Mouse (Mus musculus): ENCODE data around the gene Tmem130. TPM values are rescaled to one million over a fixed set of nuclear protein-coding genes. Genes with fewer than 3 reads are reported as not detected.

The Tmem130 gene
- polyA plus RNA-seq, 1 experiment: 0.06 TPM

DNA sequence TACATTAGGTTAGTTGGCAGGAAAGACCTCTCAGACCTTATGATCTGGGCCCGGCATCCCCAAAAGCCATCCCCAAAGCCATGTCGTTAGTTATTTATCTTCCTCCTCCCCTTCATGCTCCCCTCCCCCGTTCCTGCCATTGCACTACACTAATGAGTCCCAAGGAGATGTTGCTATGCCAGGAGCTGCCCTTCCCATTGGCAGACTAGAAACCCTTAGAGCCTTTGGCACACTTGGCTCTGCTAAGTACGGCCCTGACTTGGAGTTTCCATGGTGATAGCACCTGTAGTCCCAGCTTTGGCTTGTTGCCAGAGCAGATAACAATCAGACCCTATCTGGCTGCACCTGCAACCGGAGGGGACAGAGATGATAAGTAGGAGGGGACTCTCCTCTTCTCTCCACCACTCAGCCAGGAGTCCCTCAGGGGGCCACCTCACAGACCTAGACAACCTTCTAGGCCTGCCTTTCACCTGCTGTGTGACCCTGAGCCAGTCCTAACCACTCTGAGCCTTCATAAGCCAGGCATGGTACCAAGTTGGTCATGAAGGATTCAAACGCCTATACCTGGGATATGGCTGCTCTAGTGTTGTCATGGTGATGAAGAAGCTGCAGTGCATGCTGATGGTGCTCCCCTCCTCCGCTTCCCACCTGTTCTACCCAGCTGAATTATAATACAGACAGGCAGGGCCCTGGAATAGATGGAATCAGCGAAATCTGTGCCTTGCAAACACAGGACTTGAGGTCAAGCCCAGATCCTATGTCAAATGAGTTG is 66.1 kb downstream of the Tmem130 start:
- H3K4me3 ChIP-seq: no peak overlapping the region
- TF ChIP-seq CEBPB (IDR thresholded peaks at IDR 0.05; ENCODE audit: insufficient read depth, poor library complexity, severe bottlenecking): no peak
- no peak for TF ChIP-seq MYOG (IDR thresholded peaks at IDR 0.05; ENCODE audit: control insufficient read depth in 1 of 3, insufficient read depth in 1 of 3, insufficient read length in 2 of 3, low read depth in 2 of 3)
- TF ChIP-seq USF1 (IDR thresholded peaks at IDR 0.05; ENCODE audit: low read depth): no peak
- no peak for TF ChIP-seq E2F4 (IDR thresholded peaks at IDR 0.05; ENCODE audit: insufficient read depth)
- no peak for TF ChIP-seq MAX (IDR thresholded peaks at IDR 0.05; ENCODE audit: low read depth)
- TF ChIP-seq MYOD1 (IDR thresholded peaks at IDR 0.05; ENCODE audit: control insufficient read depth in 1 of 3, insufficient read length in 2 of 3, low read depth in 2 of 3): no peak
- no peak for TF ChIP-seq TCF3 (IDR thresholded peaks at IDR 0.05; ENCODE audit: insufficient read length, low read depth)
- TF ChIP-seq POLR2A (IDR thresholded peaks at IDR 0.05; ENCODE audit: insufficient read length, low read depth): no peak
- TF ChIP-seq SRF (IDR thresholded peaks at IDR 0.05; ENCODE audit: control insufficient read depth, insufficient read length, low read depth): no peak
- TF ChIP-seq POLR2AphosphoS2 (IDR thresholded peaks at IDR 0.05; ENCODE audit: insufficient read length, low read depth): no peak
- no peak for TF ChIP-seq REST (IDR thresholded peaks at IDR 0.05; ENCODE audit: insufficient read depth, insufficient read length)
- no peak for TF ChIP-seq TCF12 (IDR thresholded peaks at IDR 0.05; ENCODE audit: insufficient read depth, poor library complexity, severe bottlenecking)
- H3K36me3 ChIP-seq (ENCODE audit: control insufficient read depth, insufficient read depth): no peaks in the 10 kb centered on the region
- H3K79me2 ChIP-seq (ENCODE audit: control insufficient read depth, insufficient read depth): no peaks in the 10 kb centered on the region
- peaks cover 7% of the 10 kb centered on the region for H3K27me3 ChIP-seq (ENCODE audit: control insufficient read depth, insufficient read depth, insufficient read length)
- no peak overlapping the region for H3ac ChIP-seq (ENCODE audit: control insufficient read depth, insufficient read length)
- H3K4me2 ChIP-seq (ENCODE audit: low read depth): no peak overlapping the region

DNA sequence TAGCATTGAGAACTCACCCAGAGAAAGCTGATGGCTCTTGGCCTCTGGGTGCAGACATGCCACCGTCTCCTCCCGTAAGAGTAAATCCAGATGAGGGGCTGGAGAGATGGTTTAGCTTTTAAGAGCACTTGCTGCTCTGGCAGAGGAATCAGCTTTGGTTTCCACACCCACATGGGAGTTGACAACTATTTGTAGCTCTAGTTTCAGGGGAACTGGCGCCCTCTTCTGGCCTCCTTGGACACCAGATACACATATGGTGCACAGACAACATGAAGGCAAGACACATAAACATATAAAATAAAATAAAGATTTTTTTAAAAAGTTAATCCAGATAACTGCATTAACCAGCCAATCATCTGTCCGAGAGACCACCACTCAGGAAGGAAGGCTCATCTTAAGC is 67.5 kb downstream of the Tmem130 start:
- Histone ChIP-seq H3K27me3 (ENCODE audit: control insufficient read depth, insufficient read depth, insufficient read length) (peaks cover 7% of the 10 kb centered on the region), H3K36me3 (ENCODE audit: control insufficient read depth, insufficient read depth) (no peaks in the 10 kb centered on the region)

DNA sequence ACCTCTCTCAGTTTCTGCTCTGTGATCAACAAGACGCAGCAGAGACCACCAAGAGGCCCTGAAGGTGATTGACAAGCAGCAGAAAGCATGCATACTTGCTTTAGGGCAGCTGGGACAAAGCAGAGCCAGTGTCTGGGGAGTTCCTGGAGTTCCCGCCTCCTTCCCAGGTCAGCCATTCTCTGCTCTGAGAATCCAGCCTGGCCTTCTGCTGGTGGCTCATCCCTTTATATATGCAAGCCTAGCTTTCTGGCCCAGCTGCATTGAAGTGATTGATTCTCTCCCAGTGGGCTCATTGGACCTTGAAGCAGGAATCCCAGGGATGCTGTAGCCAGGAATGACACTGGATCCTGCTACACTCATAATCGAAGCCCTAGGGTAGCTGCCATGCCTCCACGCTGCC is 70.2 kb downstream of the Tmem130 start:
- no peak overlapping the region for H3K4me3 ChIP-seq

More for the DNA sequence above, 67.5 kb downstream of the Tmem130 start:
- TF ChIP-seq MYOD1 (IDR thresholded peaks at IDR 0.05; ENCODE audit: control insufficient read depth in 1 of 3, insufficient read length in 2 of 3, low read depth in 2 of 3) (no peak), MYOG (IDR thresholded peaks at IDR 0.05; ENCODE audit: control insufficient read depth in 1 of 3, insufficient read depth in 1 of 3, insufficient read length in 2 of 3, low read depth in 2 of 3) (no peak), MAX (IDR thresholded peaks at IDR 0.05; ENCODE audit: low read depth) (no peak)
- Histone ChIP-seq H3K4me2 (ENCODE audit: low read depth) (no peak overlapping the region), H3K4me3 (no peak overlapping the region), H3K79me2 (ENCODE audit: control insufficient read depth, insufficient read depth) (no peaks in the 10 kb centered on the region), H3ac (ENCODE audit: control insufficient read depth, insufficient read length) (no peak overlapping the region)

DNA sequence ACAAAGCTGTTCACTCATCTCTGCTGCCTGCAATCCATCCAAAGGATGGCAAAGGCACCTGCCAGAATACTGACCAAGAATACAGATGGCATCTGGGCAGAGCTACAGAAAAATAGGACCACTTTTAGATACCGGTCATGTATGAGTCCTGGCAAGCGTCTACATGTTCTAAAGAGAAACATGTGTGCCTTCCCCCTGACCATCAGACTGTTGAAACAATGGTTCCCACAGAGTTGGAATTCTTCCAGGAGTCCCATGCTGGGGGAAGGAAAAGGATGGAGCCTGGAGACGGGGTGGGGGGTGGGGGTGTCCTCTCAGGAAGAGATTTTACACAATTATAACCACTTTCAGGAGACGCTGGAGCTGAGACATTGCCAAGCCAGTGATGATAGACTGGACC is 73.2 kb downstream of the Tmem130 start:
- H3K36me3 ChIP-seq (ENCODE audit: control insufficient read depth, insufficient read depth): no peaks in the 10 kb centered on the region
- TF ChIP-seq SRF (IDR thresholded peaks at IDR 0.05; ENCODE audit: control insufficient read depth, insufficient read length, low read depth) (no peak), TCF3 (IDR thresholded peaks at IDR 0.05; ENCODE audit: insufficient read length, low read depth) (no peak), POLR2AphosphoS2 (IDR thresholded peaks at IDR 0.05; ENCODE audit: insufficient read length, low read depth) (no peak)
- H3K27me3 ChIP-seq (ENCODE audit: control insufficient read depth, insufficient read depth, insufficient read length): peaks cover 18% of the 10 kb centered on the region
- no peaks in the 10 kb centered on the region for H3K79me2 ChIP-seq (ENCODE audit: control insufficient read depth, insufficient read depth)
- no peak overlapping the region for H3K4me3 ChIP-seq
- H3ac ChIP-seq (ENCODE audit: control insufficient read depth, insufficient read length): no peak overlapping the region
- no peak overlapping the region for H3K4me2 ChIP-seq (ENCODE audit: low read depth)

More for the DNA sequence above, 70.2 kb downstream of the Tmem130 start:
- H3K36me3 ChIP-seq (ENCODE audit: control insufficient read depth, insufficient read depth): no peaks in the 10 kb centered on the region
- TF ChIP-seq REST (IDR thresholded peaks at IDR 0.05; ENCODE audit: insufficient read depth, insufficient read length) (no peak), TCF3 (IDR thresholded peaks at IDR 0.05; ENCODE audit: insufficient read length, low read depth) (no peak), MYOG (IDR thresholded peaks at IDR 0.05; ENCODE audit: control insufficient read depth in 1 of 3, insufficient read depth in 1 of 3, insufficient read length in 2 of 3, low read depth in 2 of 3) (no peak), MAX (IDR thresholded peaks at IDR 0.05; ENCODE audit: low read depth) (no peak), MYOD1 (IDR thresholded peaks at IDR 0.05; ENCODE audit: control insufficient read depth in 1 of 3, insufficient read length in 2 of 3, low read depth in 2 of 3) (no peak), E2F4 (IDR thresholded peaks at IDR 0.05; ENCODE audit: insufficient read depth) (no peak), CEBPB (IDR thresholded peaks at IDR 0.05; ENCODE audit: insufficient read depth, poor library complexity, severe bottlenecking) (no peak), POLR2AphosphoS2 (IDR thresholded peaks at IDR 0.05; ENCODE audit: insufficient read length, low read depth) (no peak), SRF (IDR thresholded peaks at IDR 0.05; ENCODE audit: control insufficient read depth, insufficient read length, low read depth) (no peak), POLR2A (IDR thresholded peaks at IDR 0.05; ENCODE audit: insufficient read length, low read depth) (no peak), USF1 (IDR thresholded peaks at IDR 0.05; ENCODE audit: low read depth) (no peak)
- H3K79me2 ChIP-seq (ENCODE audit: control insufficient read depth, insufficient read depth): no peaks in the 10 kb centered on the region
- no peak overlapping the region for H3ac ChIP-seq (ENCODE audit: control insufficient read depth, insufficient read length)
- H3K4me2 ChIP-seq (ENCODE audit: low read depth): no peak overlapping the region
- H3K27me3 ChIP-seq (ENCODE audit: control insufficient read depth, insufficient read depth, insufficient read length): peaks cover 10% of the 10 kb centered on the region

Other genes with a start within 250 kb of the Tmem130 start
- gene Nptx2, start 215.9 kb downstream of the Tmem130 start, polyA plus RNA-seq (2012; fragmentation: generic; extraction: Trizol): not detected
- 40.2 TPM for gene Trrap, start 5.9 kb upstream of the Tmem130 start, polyA plus RNA-seq (2012; fragmentation: generic; extraction: Trizol)
- 32.9 TPM for gene Smurf1, start 204.0 kb upstream of the Tmem130 start, polyA plus RNA-seq (2012; fragmentation: generic; extraction: Trizol)